Mouse (Mus musculus) induced T-regulatory cell, adult 2 months (primary cell): Measurements from ENCODE around the gene Rmnd5a.

Source experiments
- DNase-seq: peaks from one replicate; pipeline ENCODE4 v3.0.0-alpha.2; 2012; ENCODE audit warnings: low read depth

Rmnd5a gene

GRCm38 (mm10) chr6:71441251-71441580, 779 bp upstream of the Rmnd5a start:
- no peak for DNase-seq

- no peak for DNase-seq
These were observed 283 bp downstream of the Rmnd5a start for GRCm38 (mm10) chr6:71440217-71440491.

- no peak for DNase-seq
These were observed 776 bp downstream of the Rmnd5a start for GRCm38 (mm10) chr6:71439506-71440216.

GRCm38 (mm10) chr6:71438070-71438469, 2.4 kb downstream of the Rmnd5a start:
- DNase-seq: no peak

- DNase-seq: no peak
These were observed 12.3 kb downstream of the Rmnd5a start for GRCm38 (mm10) chr6:71427996-71428725.

GRCm38 (mm10) chr6:71425681-71426080, 14.8 kb downstream of the Rmnd5a start:
- DNase-seq: no peak

GRCm38 (mm10) chr6:71423116-71423515, 17.3 kb downstream of the Rmnd5a start:
- peak; percentile 44 for DNase-seq

- DNase-seq: no peak
These were observed 18.3 kb downstream of the Rmnd5a start for GRCm38 (mm10) chr6:71422162-71422561.

- DNase-seq: no peak
These were observed 19.6 kb downstream of the Rmnd5a start for GRCm38 (mm10) chr6:71420848-71421247.

- no peak for DNase-seq
These were observed 21.6 kb downstream of the Rmnd5a start for GRCm38 (mm10) chr6:71418874-71419273.

- DNase-seq: no peak
These were observed 25.0 kb downstream of the Rmnd5a start for GRCm38 (mm10) chr6:71415446-71415845.

GRCm38 (mm10) chr6:71414624-71415023, 25.8 kb downstream of the Rmnd5a start:
- DNase-seq: no peak

GRCm38 (mm10) chr6:71398829-71399609, 41.4 kb downstream of the Rmnd5a start:
- DNase-seq: peak; percentile 62

- DNase-seq: no peak
These were observed 43.7 kb downstream of the Rmnd5a start for GRCm38 (mm10) chr6:71396761-71397160.

GRCm38 (mm10) chr6:71396016-71396415, 44.4 kb downstream of the Rmnd5a start:
- no peak for DNase-seq

- no peak for DNase-seq
These were observed 49.9 kb downstream of the Rmnd5a start for GRCm38 (mm10) chr6:71390496-71390895.

- DNase-seq: peak; percentile 12
These were observed 58.8 kb downstream of the Rmnd5a start for GRCm38 (mm10) chr6:71381654-71382053.

GRCm38 (mm10) chr6:71376711-71377110, 63.7 kb downstream of the Rmnd5a start:
- no peak for DNase-seq

GRCm38 (mm10) chr6:71374921-71375320, 65.5 kb downstream of the Rmnd5a start:
- DNase-seq: no peak

GRCm38 (mm10) chr6:71374311-71374829, 66.1 kb downstream of the Rmnd5a start:
- no peak for DNase-seq

- DNase-seq: no peak
These were observed 67.1 kb downstream of the Rmnd5a start, which contains the start of gene Cd8a for GRCm38 (mm10) chr6:71373249-71373775. Gene Cd8a, plus strand, starts transcription at chr6:71373427.

GRCm38 (mm10) chr6:71372041-71372720, 68.3 kb downstream of the Rmnd5a start:
- no peak for DNase-seq
